Comparison of ENCODE assay signal across 12 mouse cellular contexts in the genomic region with DNA sequence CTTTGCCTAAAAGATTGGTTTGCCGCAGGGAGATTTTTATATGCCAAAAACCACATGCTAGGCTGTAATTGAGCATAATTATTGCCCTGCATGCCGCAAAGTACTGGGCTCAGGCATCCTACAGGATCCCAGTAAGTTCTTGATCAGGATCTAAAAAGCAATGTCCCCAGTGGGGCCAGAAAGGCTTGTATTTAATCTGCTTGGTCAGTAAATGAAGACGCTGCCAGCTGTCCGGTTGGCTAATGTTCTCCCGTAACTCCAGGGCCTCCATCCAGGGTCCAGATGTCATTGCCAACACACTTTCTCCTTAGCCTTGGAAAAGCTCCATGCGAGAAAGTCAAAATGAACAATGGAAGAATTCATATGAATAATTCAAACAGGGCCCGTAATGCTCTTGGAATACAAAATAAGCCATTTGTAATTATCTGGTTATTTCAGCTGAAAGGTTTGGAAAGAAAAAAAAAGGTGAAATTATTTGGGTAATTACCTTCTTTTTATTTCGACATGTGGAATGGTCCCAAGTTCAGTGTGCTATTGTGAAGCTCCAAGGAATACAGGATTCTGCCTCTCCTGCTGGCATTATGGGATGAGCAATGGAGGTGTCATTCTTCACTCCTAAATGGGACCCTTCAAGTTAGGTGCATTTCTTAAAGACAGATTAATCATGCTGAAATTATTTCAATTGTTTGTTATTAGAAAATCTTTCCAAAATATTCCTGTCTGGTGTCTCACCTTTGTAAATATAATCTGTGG. TPM values are rescaled to one million over a fixed set of nuclear protein-coding genes. Genes with fewer than 3 reads are reported as not detected.
A peak's percentile ranks its signal among the peaks of the same experiment; 100 is the strongest.
DNase-seq lines count a peak whose midpoint lies in the region; ATAC-seq lines count a peak whose summit lies in the region.
"Had no signal": no experiment of that assay in that cellular context is flagged by ENCODE, and none has a peak within 500 bp of the region (broad histone marks: within the 10 kb centered on the region; RNA-seq: fewer than 3 reads in every experiment).

No protein-coding gene starts in this region.

- H3K9ac ChIP-seq in midbrain, embryonic 13.5 days (replicated peaks), result no peak overlapping the region
- H3K9ac ChIP-seq in midbrain, embryonic 11.5 days (ENCODE audit: low read length), result no peak overlapping the region
- no peak overlapping the region for H3K9ac ChIP-seq in hindbrain, embryonic 16.5 days (ENCODE audit: low read depth, low read length)
- H3K9ac ChIP-seq: heart, embryonic 13.5 days had no signal

- peak; percentile 30; the same call in 1 of the 2 replicates for ATAC-seq in midbrain, embryonic 13.5 days
- ATAC-seq in midbrain, embryonic 11.5 days (ENCODE audit: low FRiP score), result no peak
- ATAC-seq in hindbrain, embryonic 16.5 days, result peak; percentile 81; the same call in 1 of the 2 replicates

- no peak overlapping the region for H3K4me2 ChIP-seq in midbrain, embryonic 13.5 days (replicated peaks)
- H3K4me2 ChIP-seq in midbrain, embryonic 11.5 days, result no peak overlapping the region
- no peak overlapping the region for H3K4me2 ChIP-seq in hindbrain, embryonic 16.5 days (ENCODE audit: low read length)
- H3K4me2 ChIP-seq: heart, embryonic 13.5 days had no signal

- no peaks in the 10 kb centered on the region for H3K9me3 ChIP-seq in midbrain, embryonic 13.5 days
- H3K9me3 ChIP-seq in midbrain, embryonic 11.5 days (ENCODE audit: control insufficient read depth, low read length), result no peaks in the 10 kb centered on the region
- H3K9me3 ChIP-seq in hindbrain, embryonic 16.5 days (ENCODE audit: control insufficient read depth, low read length), result peaks cover 4% of the 10 kb centered on the region; the same call in 1 of the 2 replicates
- H3K9me3 ChIP-seq: heart, embryonic 13.5 days had no signal

- H3K4me3 ChIP-seq in midbrain, embryonic 13.5 days (replicated peaks), result no peak overlapping the region
- no peak overlapping the region for H3K4me3 ChIP-seq in midbrain, embryonic 11.5 days (ENCODE audit: low read depth, low read length)
- H3K4me3 ChIP-seq in hindbrain, embryonic 16.5 days (ENCODE audit: low read length), result no peak overlapping the region
- H3K4me3 ChIP-seq: heart, embryonic 13.5 days had no signal

- H3K36me3 ChIP-seq in midbrain, embryonic 13.5 days, result no peaks in the 10 kb centered on the region
- H3K36me3 ChIP-seq in midbrain, embryonic 11.5 days (ENCODE audit: control insufficient read depth, insufficient read depth, low read length), result no peaks in the 10 kb centered on the region
- H3K36me3 ChIP-seq in hindbrain, embryonic 16.5 days (ENCODE audit: control insufficient read depth, insufficient read depth, low read length), result no peaks in the 10 kb centered on the region
- H3K36me3 ChIP-seq: heart, embryonic 13.5 days had no signal

- H3K27ac ChIP-seq in midbrain, embryonic 13.5 days, result no peak overlapping the region
- no peak overlapping the region for H3K27ac ChIP-seq in midbrain, embryonic 11.5 days (ENCODE audit: low read depth, low read length)
- H3K27ac ChIP-seq in hindbrain, embryonic 16.5 days (ENCODE audit: low read depth, low read length), result no peak overlapping the region
- H3K27ac ChIP-seq: heart, embryonic 13.5 days had no signal

- DNase-seq in frontal cortex, postnatal 10 days (ENCODE audit: low spot score in 2 of 2), result peak; percentile 9
- DNase-seq in frontal cortex, postnatal 25 days (ENCODE audit: low spot score in 2 of 2), result no peak
- no peak for DNase-seq in midbrain, embryonic 11.5 days (ENCODE audit: low spot score, missing footprints)
- DNase-seq in cerebellum, adult 9-10 months, result peak; percentile 14
- DNase-seq in thymus, postnatal 4 days, result no peak
- DNase-seq in kidney, postnatal 14 days, result no peak
- DNase-seq: kidney, postnatal 4 days; thymus, postnatal 36 days had no signal

- H3K4me1 ChIP-seq in midbrain, embryonic 13.5 days (replicated peaks), result peaks cover 9% of the 10 kb centered on the region
- no peaks in the 10 kb centered on the region for H3K4me1 ChIP-seq in midbrain, embryonic 11.5 days (ENCODE audit: control insufficient read depth, insufficient read depth, low read length)
- 0 out of 2 replicates have a peak, but pooled peaks cover 3% of the 10 kb centered on the region for H3K4me1 ChIP-seq in hindbrain, embryonic 16.5 days (ENCODE audit: control insufficient read depth, insufficient read depth, low read depth, low read length)

- no peaks in the 10 kb centered on the region for H3K27me3 ChIP-seq in midbrain, embryonic 13.5 days
- H3K27me3 ChIP-seq in midbrain, embryonic 11.5 days (ENCODE audit: control insufficient read depth, insufficient read depth, low read length), result no peaks in the 10 kb centered on the region
- no peaks in the 10 kb centered on the region for H3K27me3 ChIP-seq in hindbrain, embryonic 16.5 days (replicated peaks; ENCODE audit: control insufficient read depth, insufficient read depth, low read length)
- H3K27me3 ChIP-seq: heart, embryonic 13.5 days had no signal

- WGBS in midbrain, embryonic 13.5 days, result 44% methylated on average over 8 of the region's 8 CpGs
- 65% methylated on average over 8 of the region's 8 CpGs for WGBS in midbrain, embryonic 11.5 days
- WGBS in hindbrain, embryonic 16.5 days, result 25% methylated on average over 8 of the region's 8 CpGs

RNA-seq across cellular contexts. Expression of a gene that starts 37.1 kb away (rescaled TPM):
- not detected in 2 replicates for polyA plus RNA-seq in midbrain, embryonic 13.5 days (2015; fragmentation: Nextera tagmentation; extraction: Ambion mirVana)
- not detected in 2 replicates for polyA plus RNA-seq in midbrain, embryonic 11.5 days (2014; fragmentation: Nextera tagmentation; extraction: Ambion mirVana)
- polyA plus RNA-seq in hindbrain, embryonic 16.5 days (2015; fragmentation: Nextera tagmentation; extraction: Ambion mirVana), result 0.14 and 0.16 TPM in 2 replicates
- polyA plus RNA-seq: embryonic facial prominence, embryonic 11.5 days had no signal

Comparison
In these comparisons a context has a peak if more than half of its experiments do, and no peak if none do; other contexts are left out.
1. DNase-seq: peak in frontal cortex, postnatal 10 days (2 of 2) and cerebellum, adult 9-10 months (single experiment); none in frontal cortex, postnatal 25 days (0 of 2), midbrain, embryonic 11.5 days (single experiment), thymus, postnatal 4 days (single experiment) and kidney, postnatal 14 days (single experiment).